Mouse (Mus musculus): Measurements from ENCODE around the gene Eef1g. TPM values are rescaled to one million over a fixed set of nuclear protein-coding genes. Genes with fewer than 3 reads are reported as not detected.

Gene Eef1g
- polyA plus RNA-seq, 1 experiment from 2014 or later, result 247 TPM

DNA sequence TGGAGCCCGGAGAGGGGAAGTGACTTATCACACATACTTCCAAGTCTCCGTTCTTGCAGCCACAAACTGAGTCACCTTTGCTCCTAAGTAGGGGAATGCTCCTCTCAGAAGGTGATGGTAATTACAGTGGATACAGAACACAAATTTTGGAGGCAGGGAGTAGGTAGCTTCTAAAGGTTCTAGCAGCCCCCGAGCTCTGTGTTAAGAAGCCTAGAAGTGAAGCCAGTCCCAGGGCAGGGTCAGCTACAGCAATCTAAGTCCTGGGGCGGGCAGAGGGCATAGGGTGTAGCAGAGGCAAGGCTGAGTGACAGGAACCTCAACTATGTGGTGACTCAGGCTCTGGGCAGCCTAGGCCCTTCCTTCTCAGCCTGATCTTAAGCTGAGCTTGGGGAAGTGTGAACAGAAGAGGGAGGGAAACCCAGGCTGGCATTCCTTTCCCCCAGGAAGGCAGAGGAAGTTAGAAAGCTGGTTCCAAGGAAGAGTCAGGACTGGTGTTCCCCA lies 16.4 kb downstream of the Eef1g start:
- Histone ChIP-seq H3K27me3 (ENCODE audit: control insufficient read depth, insufficient read depth, low read length) (no peaks in the 10 kb centered on the region), H3K9ac (ENCODE audit: low read length) (no peak overlapping the region), H3K9me3 (ENCODE audit: control insufficient read depth, low read length) (no peaks in the 10 kb centered on the region), H3K4me2 (replicated peaks; ENCODE audit: low read depth) (no peak overlapping the region), H3K4me3 (ENCODE audit: low read depth, low read length) (no peak overlapping the region), H3K27ac (replicated peaks) (peak overlapping the region; percentile 89), H3K4me1 (replicated peaks; ENCODE audit: control insufficient read depth, insufficient read depth) (peaks cover 12% of the 10 kb centered on the region), H3K36me3 (ENCODE audit: control insufficient read depth, insufficient read depth, low read length) (peaks cover 12% of the 10 kb centered on the region)
- TF ChIP-seq CTCF (IDR thresholded peaks at IDR 0.05; ENCODE audit: low read depth), result peak; percentile 2; the same call in 1 of the 2 replicates
- peak; percentile 67 for TF ChIP-seq EP300 (optimal IDR thresholded peaks at IDR 0.05)
- DNase-seq (ENCODE audit: low spot score), result peak; percentile 80
- 16% methylated on average over 4 of the region's 4 CpGs for WGBS
- peak; percentile 90 for ATAC-seq (ENCODE audit: low FRiP score, low TSS enrichment)

DNA sequence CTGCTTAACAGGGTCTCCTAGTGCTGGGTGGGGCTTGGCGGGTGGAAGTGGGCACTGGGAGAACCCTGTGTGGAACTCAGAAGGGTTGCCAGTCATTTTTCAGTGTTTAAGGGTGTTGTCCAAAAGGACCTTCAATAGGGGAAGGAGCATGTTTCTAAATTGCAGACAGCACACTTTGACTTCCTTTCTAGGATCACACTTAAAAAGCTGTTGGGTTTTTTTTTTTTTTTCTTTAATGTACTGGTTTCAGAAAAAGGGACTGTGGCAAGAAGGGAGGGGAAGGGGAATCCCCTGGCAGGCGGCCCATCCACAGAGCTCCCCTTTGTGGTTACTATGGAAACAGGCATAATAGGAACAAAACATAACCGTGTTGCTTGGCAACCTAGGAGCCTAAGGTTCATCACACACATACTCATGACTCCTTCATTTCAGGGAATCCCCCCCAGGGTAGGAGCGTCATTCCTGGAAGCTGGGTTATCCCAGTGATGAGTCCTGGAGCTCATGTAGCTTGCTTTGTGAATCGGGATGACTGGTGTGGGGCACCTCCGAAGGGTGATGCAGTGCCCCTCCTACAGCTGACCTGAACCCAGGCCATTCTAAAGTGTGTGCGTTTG lies 17.5 kb downstream of the Eef1g start:
- WGBS, result 10% methylated on average over 7 of the region's 7 CpGs
- DNase-seq (ENCODE audit: low spot score) (peak; percentile 74), ATAC-seq (ENCODE audit: low FRiP score, low TSS enrichment) (peak; percentile 22; the same call in 1 of the 2 replicates)
- H3K27me3 ChIP-seq (ENCODE audit: control insufficient read depth, insufficient read depth, low read length), result no peaks in the 10 kb centered on the region
- H3K4me1 ChIP-seq (replicated peaks; ENCODE audit: control insufficient read depth, insufficient read depth), result peaks cover 15% of the 10 kb centered on the region
- no peaks in the 10 kb centered on the region for H3K9me3 ChIP-seq (ENCODE audit: control insufficient read depth, low read length)
- peak overlapping the region; percentile 89 for H3K27ac ChIP-seq (replicated peaks)
- H3K9ac ChIP-seq (ENCODE audit: low read length), result no peak overlapping the region
- peaks cover 3% of the 10 kb centered on the region; the same call in 1 of the 2 replicates for H3K36me3 ChIP-seq (ENCODE audit: control insufficient read depth, insufficient read depth, low read length)
- no peak overlapping the region for H3K4me3 ChIP-seq (ENCODE audit: low read depth, low read length)
- TF ChIP-seq CTCF (IDR thresholded peaks at IDR 0.05; ENCODE audit: low read depth) (no peak), EP300 (optimal IDR thresholded peaks at IDR 0.05) (no peak)
- 0 out of 2 replicates have a peak overlapping the region, but pooled peaks have one; percentile 0 for H3K4me2 ChIP-seq (replicated peaks; ENCODE audit: low read depth)

DNA sequence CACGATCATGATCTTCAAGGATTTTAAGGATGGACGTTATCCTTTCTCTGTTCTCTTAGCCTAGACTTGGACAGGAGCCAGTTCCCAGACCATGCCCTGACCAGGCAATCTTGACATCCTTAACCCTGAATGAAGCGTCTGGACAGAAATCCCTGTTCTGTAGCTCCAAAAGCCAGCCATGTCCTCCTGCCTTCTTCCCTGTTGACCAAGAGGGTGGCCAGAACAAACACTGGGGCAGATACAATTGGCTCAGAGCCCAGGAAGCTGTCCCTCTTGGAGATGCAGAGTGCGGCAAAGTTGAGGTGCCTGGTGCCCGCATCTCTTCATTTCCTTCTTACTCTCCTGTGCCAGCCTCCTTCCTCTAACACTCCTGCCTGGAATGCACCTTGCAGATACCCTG lies 19.1 kb downstream of the Eef1g start:
- 40% methylated on average over 5 of the region's 5 CpGs for WGBS
- H3K4me3 ChIP-seq (ENCODE audit: low read depth, low read length), result no peak overlapping the region
- TF ChIP-seq EP300 (optimal IDR thresholded peaks at IDR 0.05) (no peak), CTCF (IDR thresholded peaks at IDR 0.05; ENCODE audit: low read depth) (no peak)
- H3K27me3 ChIP-seq (ENCODE audit: control insufficient read depth, insufficient read depth, low read length), result no peaks in the 10 kb centered on the region
- no peak overlapping the region for H3K9ac ChIP-seq (ENCODE audit: low read length)
- H3K4me1 ChIP-seq (replicated peaks; ENCODE audit: control insufficient read depth, insufficient read depth), result peaks cover 15% of the 10 kb centered on the region
- peak; percentile 84 for DNase-seq (ENCODE audit: low spot score)
- no peaks in the 10 kb centered on the region for H3K9me3 ChIP-seq (ENCODE audit: control insufficient read depth, low read length)
- H3K4me2 ChIP-seq (replicated peaks; ENCODE audit: low read depth), result no peak overlapping the region
- peak overlapping the region; percentile 25; the same call in 1 of the 2 replicates for H3K27ac ChIP-seq (replicated peaks)
- no peaks in the 10 kb centered on the region for H3K36me3 ChIP-seq (ENCODE audit: control insufficient read depth, insufficient read depth, low read length)
- ATAC-seq (ENCODE audit: low FRiP score, low TSS enrichment), result peak; percentile 12; the same call in 1 of the 2 replicates

DNA sequence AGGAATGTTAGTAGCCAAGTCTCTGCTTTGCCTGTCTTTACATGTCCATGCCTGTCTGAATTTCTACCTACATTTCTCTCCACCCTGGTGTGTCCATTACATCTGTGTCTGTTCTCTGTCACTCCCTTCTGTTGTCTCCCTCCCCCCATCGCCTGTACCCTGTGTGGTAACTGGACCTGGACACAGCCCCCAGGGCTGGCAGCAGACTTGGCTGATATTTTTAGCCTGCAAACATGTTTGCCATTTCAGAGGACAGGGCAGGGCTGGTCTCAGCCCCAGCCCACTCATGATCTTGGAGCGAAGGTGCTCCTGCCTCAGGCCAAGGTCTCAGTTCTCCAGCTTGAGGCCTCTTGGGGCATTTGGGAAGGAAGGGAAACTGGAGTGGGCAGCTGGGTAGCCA lies 21.0 kb downstream of the Eef1g start:
- peak overlapping the region; percentile 76 for H3K4me2 ChIP-seq (replicated peaks; ENCODE audit: low read depth)
- H3K27me3 ChIP-seq (ENCODE audit: control insufficient read depth, insufficient read depth, low read length), result no peaks in the 10 kb centered on the region
- no peak for DNase-seq (ENCODE audit: low spot score)
- no peak overlapping the region for H3K4me3 ChIP-seq (ENCODE audit: low read depth, low read length)
- WGBS, result 50% methylated on average over 2 of the region's 2 CpGs
- H3K9ac ChIP-seq (ENCODE audit: low read length), result peak overlapping the region; percentile 4; the same call in 1 of the 2 replicates
- ATAC-seq (ENCODE audit: low FRiP score, low TSS enrichment), result no peak
- no peaks in the 10 kb centered on the region for H3K36me3 ChIP-seq (ENCODE audit: control insufficient read depth, insufficient read depth, low read length)
- H3K27ac ChIP-seq (replicated peaks), result peak overlapping the region; percentile 99
- TF ChIP-seq CTCF (IDR thresholded peaks at IDR 0.05; ENCODE audit: low read depth) (no peak), EP300 (optimal IDR thresholded peaks at IDR 0.05) (no peak)
- peaks cover 21% of the 10 kb centered on the region for H3K4me1 ChIP-seq (replicated peaks; ENCODE audit: control insufficient read depth, insufficient read depth)
- H3K9me3 ChIP-seq (ENCODE audit: control insufficient read depth, low read length), result no peaks in the 10 kb centered on the region

DNA sequence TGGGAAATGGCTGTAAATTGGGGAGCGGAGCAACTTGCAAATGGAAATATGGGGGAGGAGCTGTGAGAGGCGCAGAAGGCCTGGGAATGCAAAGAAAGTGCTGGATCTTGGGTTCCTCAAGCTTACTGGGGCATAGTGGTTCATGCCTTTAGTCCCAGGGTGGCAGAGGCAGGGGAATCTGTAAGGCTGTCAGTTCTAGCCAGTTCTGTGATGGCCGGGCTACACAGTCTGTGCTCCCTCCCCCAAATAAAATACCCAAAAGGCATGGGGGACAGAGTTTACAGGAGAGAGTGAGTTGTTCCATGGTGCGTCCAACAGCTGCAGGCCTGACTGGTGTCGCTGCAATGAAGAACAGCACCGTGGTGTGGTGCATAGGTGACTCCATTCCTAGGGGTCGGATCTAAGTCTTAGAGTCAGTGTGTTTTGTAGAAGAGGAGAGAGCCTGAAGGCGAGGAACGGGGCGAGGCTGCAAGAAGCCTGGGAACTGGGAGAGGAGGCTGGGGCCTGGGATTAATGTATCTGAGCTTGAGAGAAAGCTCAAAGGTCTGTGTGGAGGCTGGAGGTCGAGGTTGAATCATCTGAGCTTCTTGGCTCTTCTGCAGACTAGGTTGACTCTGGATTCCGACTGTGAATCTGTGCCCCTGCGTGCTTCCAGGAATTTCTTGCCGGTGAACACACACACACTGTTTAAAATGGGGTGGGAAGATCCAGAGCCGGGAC lies 21.7 kb downstream of the Eef1g start:
- H3K4me1 ChIP-seq (replicated peaks; ENCODE audit: control insufficient read depth, insufficient read depth), result peaks cover 26% of the 10 kb centered on the region
- H3K27ac ChIP-seq (replicated peaks), result peak overlapping the region; percentile 99
- DNase-seq (ENCODE audit: low spot score) (peak; percentile 45), ATAC-seq (ENCODE audit: low FRiP score, low TSS enrichment) (peak; percentile 0; the same call in 1 of the 2 replicates)
- no peaks in the 10 kb centered on the region for H3K27me3 ChIP-seq (ENCODE audit: control insufficient read depth, insufficient read depth, low read length)
- peak overlapping the region; percentile 76 for H3K4me2 ChIP-seq (replicated peaks; ENCODE audit: low read depth)
- H3K9me3 ChIP-seq (ENCODE audit: control insufficient read depth, low read length), result no peaks in the 10 kb centered on the region
- TF ChIP-seq CTCF (IDR thresholded peaks at IDR 0.05; ENCODE audit: low read depth) (no peak), EP300 (optimal IDR thresholded peaks at IDR 0.05) (no peak)
- WGBS, result 24% methylated on average over 15 of the region's 15 CpGs
- H3K9ac ChIP-seq (ENCODE audit: low read length), result peak overlapping the region; percentile 97
- H3K4me3 ChIP-seq (ENCODE audit: low read depth, low read length), result peak overlapping the region; percentile 91
- no peaks in the 10 kb centered on the region for H3K36me3 ChIP-seq (ENCODE audit: control insufficient read depth, insufficient read depth, low read length)
